Mouse (Mus musculus) ovary, adult 10 weeks (tissue): ENCODE measurements around the gene Pnpla3. TPM values are rescaled to one million over a fixed set of nuclear protein-coding genes. Genes with fewer than 3 reads are reported as not detected.

Experiments used
- polyA plus RNA-seq: library from polyadenylated mRNA; stranded (reverse); fragments of 350-450 nt; fragmentation: Illumina TruSeq; extraction: RNeasy Lipid Tissue Mini Kit (QIAGEN cat#74804); gene quantifications from one replicate; pipeline ENCODE4 v1.2.3, GENCODE M21; 2014

Gene Pnpla3
- not detected for polyA plus RNA-seq

GRCm38 (mm10) chr15:84167600-84167999 lies at the start of gene Pnpla3:
Pnpla3 (plus strand) TSS chr15:84167837.

GRCm38 (mm10) chr15:84123075-84123474 lies 44.6 kb upstream of the Pnpla3 start, which contains the start of gene Pnpla5:
Pnpla5 (minus strand) TSS chr15:84123175.

GRCm38 (mm10) chr15:84192058-84192791 lies 24.6 kb downstream of the Pnpla3 start, which contains the start of gene Samm50:
Samm50 (plus strand) TSS chr15:84192241.

GRCm38 (mm10) chr15:84231721-84232561 lies 64.3 kb downstream of the Pnpla3 start, which contains the start of gene Parvb:
Parvb (plus strand) TSS chr15:84232043.

Other genes with a start within 250 kb of the Pnpla3 start
- gene Efcab6, start 102.5 kb upstream of the Pnpla3 start, polyA plus RNA-seq, result 0.46 TPM
- 0.37 TPM for gene Sult4a1, start 62.1 kb upstream of the Pnpla3 start, polyA plus RNA-seq
- gene Pnpla5, start 44.7 kb upstream of the Pnpla3 start, polyA plus RNA-seq, result not detected
- gene Samm50, start 24.4 kb downstream of the Pnpla3 start, polyA plus RNA-seq, result 37.1 TPM
- 2.3 TPM for gene Parvb, start 64.2 kb downstream of the Pnpla3 start, polyA plus RNA-seq
- not detected for gene Parvg, start 156.2 kb downstream of the Pnpla3 start, polyA plus RNA-seq